Mouse (Mus musculus) erythroblast, embryonic 14.5 days (primary cell): ENCODE data around the gene Dgcr2.

Experiments used
- GATA1 ChIP-seq: IDR thresholded peaks from 2 replicates; pipeline ENCODE4 v1.6.1; 2012; ENCODE audit warnings: low read length, inconsistent platforms, mixed read lengths
- TAL1 ChIP-seq: IDR thresholded peaks from 3 replicates; pipeline ENCODE4 v1.6.1; 2012; ENCODE audit warnings: low read length, inconsistent platforms, mixed read lengths

- TF ChIP-seq TAL1 (no peak), GATA1 (no peak)
Observed at GRCm38 (mm10) chr16:17849486-17849885, 48.9 kb downstream of the Dgcr2 start.
